Mouse (Mus musculus) ovary, postnatal 36 days (tissue): ENCODE data around the gene Plekha5.

ENCODE experiments used
- DNase-seq: peaks from one replicate; pipeline ENCODE4 v3.0.0; 2022; ENCODE audit warnings: low spot score, mixed read lengths

Plekha5 gene

DNA sequence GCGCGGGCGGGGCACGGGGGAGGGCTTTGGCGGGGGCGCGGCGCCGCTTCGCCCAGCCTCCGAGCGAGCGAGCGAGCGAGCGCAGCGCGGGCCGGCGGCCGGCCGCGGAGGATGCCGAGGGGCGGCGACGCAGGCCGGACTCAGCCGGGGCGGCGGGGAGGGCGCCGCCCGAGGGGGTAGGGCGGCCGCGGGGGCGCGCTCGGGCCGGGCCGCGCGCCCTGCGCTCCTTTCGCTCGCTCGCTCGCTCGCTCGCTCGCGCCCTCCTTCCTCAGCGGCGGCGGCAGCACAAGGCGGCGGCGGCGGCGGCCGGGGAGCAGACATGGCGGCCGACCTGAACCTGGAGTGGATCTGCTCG, at the start of gene Plekha5:
Plekha5 (plus strand) TSS at position 209 of the 355 bp plus-strand sequence.
- peak; percentile 75 for DNase-seq

DNA sequence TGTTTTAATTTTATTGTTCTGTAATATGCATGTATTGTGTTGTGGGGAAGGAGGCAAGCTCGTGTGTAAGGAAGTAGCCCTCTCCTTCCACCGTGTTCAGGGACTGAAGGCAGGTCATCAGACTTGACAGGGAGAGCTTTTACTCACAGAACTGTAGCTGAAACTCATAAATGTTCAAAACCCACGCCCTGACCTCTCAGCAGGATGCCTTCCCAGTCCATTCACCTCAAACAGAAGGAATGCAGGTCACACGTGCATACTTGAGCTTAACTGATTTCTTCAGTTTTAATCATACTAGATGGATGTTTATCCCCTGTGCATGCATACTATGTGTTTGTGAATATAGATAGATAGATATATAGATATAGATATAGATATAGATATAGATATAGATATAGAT, 48.2 kb upstream of the Plekha5 start:
- no peak for DNase-seq

DNA sequence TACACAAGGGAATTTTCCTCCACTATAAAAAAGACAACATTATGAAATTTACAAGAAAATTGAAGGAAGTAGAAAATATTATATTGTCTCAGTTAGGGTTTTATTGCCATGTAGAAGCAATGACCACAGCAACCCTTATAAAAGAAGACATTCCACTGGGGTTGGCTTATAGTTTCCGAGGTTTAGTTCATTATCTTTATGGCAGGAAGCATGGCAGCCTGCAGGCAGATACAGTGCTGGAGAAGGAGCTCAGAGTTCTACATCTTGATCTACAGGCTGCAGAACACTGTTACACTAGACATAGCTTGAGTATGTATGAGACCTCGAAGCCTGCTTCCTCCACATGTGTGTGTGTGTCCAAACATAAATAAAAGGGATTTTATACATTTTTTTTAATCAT, 43.3 kb upstream of the Plekha5 start:
- DNase-seq: no peak

DNA sequence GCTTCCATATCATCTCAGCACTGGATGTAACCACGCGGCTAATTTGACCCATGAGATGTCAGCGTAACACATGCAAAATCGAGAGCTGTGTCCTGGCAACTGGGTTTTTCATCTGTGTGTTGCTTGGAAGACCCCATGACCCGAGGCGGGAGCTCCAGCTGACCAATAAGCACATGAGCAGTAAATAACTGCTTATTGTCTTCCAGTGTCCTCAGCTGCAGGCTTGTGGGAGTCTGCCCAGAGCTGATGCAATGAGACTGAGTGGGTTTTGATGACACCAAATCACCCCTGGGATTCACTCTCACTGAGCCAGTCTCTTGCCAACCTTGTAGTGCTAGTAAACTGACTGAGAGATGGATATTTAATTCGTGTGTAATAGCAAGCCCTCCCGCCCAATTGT, 42.7 kb upstream of the Plekha5 start:
- DNase-seq: no peak

DNA sequence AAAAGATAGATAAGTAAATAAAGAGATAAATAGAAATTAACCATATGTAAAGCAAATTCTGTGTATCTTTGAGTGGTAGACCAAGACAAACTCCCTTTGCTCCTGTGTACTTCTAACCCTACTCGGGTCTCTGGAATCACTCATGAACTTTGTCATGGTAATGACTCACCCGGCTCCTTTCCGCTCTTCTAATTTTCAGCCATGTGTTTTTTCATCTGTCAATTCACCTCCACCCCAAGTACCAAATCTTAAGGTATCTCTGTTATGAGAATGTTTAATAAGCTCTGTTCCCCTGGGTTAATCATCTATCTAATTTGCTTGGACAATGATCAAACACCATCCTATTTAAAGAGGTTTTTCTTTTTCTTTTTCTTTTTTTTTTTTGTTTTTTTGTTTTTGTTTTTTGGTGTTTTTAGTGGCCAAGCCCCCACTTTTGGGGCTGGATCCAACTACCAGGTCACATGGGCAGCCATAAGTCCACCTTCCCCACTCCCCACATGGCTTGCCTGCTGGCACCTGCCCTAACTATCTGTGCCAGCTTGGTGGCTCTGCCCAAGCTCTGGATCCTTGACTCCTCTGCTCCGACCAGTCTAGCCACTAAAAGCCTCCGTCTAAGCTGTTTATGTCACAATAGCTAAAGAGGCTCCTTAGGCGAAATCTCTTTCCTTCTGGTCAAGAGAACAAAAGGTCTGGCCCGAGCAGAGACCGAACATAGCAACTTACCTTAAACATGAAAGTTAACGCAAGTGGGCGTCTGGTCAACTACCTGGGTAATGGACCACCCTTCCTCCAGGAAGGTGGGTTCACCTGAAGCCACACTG, 40.1 kb upstream of the Plekha5 start:
- DNase-seq: no peak

DNA sequence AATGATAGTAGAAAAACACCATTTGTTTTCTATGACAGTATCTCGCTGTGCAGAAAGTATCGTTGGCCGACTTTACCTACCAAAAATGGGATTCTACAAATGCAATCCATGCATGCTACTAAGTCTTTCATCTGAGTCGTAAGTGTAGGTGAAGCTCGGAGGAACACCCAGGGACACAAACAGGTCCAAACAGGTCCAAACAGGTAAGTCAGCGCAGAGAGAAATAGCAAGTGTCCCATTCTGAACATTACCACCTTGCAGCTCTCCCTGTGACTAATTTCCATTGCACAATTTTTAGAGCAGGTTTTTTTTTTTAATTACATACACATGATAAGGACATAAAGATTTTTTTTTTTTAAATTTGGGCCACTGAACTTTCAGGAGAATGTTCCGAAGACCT, 27.2 kb upstream of the Plekha5 start:
- DNase-seq: no peak

DNA sequence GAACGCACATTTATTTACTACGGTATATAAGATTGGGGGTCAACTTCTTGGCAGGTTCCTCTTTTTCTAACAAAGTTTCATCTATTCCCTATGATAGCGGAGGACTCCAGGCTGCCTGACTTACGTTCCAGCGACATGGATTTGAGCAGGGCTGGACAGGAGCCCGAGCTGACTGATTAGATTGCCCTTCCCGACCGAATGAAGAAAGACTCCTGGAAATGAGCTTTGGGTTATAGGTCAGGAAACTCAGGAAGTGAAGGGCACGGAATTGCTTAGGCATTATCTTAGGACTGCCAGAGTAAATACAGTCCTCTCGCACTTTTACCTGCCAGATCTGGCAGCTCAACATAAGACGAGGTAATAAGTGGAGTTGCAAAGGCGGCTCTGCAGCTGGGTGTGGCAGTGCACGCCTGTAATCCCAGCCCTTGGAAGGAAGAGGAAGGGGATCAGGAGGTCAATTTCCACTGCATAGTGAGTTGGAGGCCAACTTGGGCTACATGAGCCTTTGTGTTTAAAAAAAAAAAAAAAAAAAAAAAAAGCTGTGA, 21.0 kb upstream of the Plekha5 start:
- no peak for DNase-seq

DNA sequence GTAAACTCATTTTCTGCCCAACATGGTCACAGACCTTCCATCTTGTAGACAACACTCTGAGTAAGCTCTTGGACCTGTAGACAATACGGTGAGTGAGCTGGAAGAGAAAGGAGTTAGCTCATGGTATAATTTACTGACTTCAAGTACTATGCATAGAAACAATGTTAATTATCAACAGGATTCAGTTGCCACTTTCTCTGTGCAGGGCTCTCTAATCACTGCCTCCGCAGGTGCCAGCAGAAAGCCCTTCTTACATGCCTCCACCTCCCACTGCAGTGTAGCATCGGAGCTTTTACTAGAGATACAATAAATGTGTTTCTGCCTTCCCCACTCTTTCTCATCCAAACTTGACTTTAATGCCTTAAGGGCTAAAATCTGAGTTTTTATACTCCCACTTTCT, 11.9 kb upstream of the Plekha5 start:
- DNase-seq: no peak

DNA sequence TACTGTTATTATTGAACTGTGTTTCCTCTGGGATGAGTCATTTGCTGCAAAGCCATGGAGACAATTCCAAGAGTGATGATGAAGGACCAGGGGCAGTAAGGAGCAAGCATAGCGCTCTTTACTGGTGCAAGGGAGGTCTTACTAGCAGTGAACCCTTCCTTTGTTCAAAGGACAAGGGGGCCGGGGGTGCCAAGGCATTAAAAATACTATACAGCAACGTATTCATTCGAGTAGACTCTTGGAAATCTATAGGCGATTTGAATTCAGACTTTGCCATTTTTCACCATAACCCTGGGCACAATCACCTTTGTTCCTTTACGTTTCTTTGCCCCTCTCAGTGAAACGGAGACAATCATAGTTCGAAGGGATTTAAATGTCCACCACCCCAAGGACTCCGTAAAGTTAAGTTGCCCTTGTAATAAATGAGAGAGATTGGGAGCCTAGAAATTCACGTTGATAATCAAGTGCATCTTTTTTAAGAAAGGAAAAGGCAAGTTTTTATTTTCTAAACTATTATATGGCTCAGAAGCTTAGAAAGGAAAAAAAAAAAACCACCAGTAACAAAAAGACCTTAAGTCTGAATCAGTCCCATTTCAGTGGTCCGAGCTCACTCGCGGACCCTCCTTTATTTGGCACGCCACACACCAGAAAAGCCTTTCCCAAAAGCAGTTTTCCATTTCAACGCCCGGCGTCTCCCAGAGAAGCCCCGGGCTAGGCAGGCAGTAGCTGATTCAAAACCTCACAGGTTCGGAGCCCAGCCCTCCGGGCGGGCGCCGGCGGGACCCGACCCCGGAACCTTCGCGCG, 611 bp upstream of the Plekha5 start:
- DNase-seq: no peak

DNA sequence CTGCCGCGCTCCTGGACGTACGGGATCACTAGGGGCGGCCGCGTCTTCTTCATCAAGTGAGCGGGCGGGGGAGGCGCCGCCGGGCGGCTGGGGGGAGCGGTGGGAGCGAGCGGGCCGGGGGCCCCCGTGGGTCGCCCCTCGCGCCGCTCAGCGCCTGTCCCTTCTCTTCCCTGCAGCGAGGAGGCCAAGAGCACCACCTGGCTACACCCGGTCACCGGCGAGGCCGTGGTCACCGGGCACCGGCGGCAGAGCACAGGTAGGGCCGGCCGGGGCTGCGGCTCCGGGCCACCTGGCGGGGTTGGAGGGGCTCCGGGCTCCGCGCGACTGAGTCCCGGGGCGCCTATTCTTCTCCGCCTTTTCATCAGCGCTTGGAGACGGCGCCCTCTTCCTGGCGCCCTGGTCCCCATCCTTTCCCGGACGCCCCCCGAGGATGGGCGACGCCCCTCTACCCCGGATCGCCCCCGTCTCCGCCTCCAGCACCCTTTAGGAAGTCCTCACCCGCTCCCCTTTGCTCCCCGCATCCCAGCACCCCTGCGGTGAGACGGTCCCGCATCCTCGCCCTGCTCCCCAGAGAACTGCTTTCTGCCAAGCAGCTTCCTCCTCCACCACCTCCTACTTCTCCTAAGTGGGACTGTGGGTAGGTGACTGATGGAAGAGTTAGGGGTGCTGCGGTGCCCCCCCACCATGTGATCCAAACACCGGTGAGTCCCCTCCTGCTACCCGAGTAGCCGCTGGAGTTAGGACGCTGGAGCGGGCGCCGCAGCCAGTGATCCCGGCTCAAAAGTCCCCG, 542 bp downstream of the Plekha5 start:
- peak; percentile 58 for DNase-seq

DNA sequence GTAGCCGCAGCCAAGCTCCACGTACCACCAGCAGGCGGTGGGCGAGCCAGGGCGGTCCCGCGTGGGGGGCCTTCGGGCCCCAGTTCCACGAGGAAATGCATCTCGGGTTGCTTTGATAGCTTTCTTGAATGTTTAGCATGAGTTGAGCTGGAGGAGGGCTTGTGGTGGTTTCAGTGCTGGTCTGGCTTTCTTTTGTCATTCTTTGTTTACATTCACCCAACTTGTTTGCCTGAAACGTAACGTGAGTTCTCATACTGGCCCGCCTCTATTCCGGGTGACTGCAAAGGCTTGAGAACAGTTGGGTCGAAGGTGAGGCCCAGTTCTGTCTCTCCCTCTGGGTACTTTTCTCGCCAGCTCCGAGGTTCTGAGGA, 1.1 kb downstream of the Plekha5 start:
- peak; percentile 49 for DNase-seq

DNA sequence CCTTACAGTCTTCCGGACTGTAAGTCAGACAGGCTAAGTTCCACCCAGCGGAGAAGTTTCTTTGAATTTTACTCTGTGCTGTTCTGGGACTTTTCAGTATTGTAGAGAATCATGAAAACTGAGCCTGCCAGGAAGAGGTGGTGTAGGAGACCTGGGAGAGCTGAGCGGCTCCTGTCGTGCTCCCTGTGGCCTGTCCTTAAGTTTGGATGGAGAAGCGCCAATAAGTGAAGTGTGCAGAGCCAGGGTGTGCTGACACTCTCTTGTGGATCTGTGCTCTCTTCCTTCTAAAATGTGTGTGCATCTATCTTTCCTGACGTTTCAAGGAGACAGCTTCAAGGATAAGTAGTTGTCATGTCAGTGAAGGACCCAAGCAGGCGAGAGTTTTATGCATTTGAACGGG, 5.4 kb downstream of the Plekha5 start:
- DNase-seq: no peak

DNA sequence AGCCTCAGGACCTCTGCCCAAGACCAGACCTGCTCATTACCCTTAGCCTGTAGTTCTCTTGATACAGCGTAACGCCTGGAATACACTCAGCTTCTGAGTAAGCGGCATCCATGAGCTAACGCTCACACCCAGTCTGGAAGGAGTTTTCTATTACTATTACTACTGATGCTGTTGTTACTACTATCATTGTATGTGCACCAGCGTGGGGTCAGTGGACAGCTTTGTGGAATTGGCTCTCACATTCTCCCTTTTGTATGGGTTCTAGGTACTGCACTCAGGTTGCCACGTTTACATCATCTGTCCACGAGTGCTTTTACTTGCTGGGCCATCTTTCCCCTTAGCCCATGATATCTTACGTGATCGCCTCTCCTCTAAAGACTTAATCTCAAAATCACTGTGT, 8.5 kb downstream of the Plekha5 start:
- DNase-seq: no peak

DNA sequence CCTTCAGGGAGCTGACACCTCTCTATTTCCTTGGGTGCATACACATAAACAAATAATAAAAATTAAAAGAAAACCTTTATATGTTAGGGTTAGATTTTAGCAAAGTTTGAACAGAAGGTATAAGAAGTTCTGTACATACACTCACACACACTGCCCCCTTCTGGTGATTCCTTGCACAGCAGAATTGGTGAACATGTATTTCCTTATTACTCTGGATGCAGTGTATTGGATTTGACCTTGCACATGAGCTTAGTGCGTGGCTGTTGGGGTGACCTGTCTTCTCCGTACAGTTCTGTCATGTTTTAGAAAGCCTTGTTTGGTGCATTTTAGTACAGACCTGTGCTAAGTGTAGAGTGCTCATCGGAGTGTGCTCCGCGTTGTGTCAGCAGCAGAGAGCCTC, 19.5 kb downstream of the Plekha5 start:
- peak; percentile 28 for DNase-seq

DNA sequence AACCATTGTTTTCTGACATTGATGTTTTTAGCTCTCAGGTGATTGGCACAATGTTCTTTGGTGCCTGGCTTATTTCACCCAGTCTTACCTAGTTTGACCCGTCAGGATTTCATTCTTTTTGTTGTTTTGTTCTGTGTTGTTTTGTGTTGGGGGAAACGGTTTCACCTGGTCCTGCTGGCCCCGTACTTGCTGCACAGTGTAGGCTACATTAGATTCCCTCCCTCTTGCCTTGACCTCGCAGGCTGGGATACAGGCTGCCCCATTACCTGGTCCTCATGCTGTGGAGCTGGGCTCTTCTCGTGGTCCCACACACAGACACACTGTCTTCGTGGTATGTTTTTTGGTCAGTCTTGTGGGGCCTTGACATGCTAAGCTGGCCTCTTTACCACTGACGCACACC, 20.3 kb downstream of the Plekha5 start:
- no peak for DNase-seq

DNA sequence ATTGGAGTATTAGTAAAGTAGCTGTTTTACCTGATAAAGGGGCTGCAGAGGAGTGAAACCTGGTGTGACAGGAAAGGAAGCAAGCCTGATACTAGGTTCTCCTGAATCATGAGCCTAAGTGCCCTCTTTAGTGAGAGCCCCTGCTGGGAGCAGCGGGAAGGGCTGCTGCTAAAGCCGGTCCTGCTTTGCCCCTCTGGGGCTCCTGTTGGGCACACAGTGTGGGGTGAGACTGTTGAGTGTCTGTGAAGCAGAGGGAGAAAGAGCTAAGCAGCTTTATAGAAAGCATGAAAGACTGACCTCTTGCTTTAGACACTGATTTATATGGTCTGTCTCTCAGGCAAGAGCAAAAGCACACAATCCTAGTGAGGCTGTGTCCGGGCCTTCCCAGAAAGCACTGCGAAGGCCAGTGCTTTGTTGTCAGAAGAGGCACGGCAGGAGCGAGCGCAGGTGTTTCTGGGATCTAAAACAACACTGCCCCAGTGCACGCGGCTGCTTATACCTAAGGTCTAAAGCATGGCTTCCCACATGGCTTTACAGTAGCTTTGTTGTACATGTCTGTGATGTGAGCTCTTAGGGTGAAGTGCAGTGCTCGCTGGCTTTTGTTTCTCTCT, 21.1 kb downstream of the Plekha5 start:
- no peak for DNase-seq

DNA sequence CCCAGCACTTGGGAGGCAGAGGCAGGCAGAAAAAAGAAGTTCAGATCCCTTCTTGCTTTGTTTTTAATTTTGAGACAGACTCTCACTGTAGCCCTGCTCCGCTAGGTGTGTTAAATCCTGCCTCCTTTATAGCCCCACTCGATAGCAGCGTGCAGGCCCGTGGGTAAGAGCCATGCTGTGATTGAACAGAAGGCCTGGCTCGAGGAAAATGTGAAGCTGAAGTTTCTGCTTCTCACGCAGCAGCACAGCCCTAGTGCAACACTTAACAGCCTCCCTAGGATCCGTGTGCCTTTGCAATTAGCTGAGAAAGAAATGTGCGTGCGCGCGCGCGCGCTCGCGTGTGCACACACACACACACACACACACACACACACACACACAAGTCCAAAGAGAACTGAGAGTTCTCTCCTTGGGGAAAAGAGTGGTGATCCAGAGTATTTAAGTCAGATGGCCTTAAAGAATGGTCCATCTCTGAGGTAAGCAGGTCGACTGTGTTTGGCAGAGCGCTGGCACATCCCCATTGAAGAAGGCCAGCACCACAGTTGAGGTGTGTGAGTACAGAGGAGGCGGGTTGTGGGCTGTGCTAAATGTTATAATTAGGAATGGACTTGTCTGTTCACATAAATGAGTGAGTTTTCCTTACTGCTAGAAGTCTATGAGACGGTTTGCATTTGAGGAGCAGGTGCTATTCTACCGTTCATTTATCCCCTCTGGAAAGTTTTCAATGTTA, 24.3 kb downstream of the Plekha5 start:
- no peak for DNase-seq

DNA sequence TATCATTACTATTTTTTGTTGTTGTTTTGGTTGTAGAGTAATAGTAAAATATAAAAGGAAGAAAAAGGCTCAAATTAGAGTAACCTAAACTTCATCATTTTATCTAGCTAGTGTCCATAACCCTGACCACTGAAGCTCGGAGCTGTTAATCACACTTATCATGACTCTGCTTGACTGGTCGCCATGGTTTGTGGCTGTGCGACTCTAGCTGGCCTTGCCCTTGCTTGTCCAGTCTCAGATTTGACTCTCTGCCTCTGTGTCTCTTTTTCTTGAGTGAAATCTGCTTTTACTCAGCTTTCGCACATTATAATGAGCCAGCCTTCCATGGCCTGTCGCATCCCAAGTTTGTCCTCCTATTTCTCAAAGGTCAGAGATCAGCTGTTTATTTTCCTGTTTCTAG, 26.8 kb downstream of the Plekha5 start:
- DNase-seq: no peak

DNA sequence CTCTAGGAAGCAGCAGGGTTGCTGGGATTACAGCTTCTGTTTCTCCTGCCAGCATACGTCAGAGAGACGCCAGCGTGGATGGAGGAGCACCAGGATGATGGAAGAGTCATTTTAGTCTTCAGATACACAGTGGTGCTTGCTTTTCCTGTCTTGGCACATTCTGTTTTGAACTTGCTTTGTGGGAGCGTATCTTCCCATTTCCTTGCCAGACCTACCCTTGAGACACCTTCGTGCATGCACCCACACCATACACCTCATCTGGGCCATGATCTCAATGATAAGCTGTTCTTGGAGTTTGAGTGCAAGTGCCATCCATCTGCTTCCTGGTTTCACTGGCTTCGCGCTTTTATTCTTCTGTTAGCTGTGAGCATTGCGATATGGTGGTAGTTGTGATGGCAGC, 28.9 kb downstream of the Plekha5 start:
- DNase-seq: no peak

DNA sequence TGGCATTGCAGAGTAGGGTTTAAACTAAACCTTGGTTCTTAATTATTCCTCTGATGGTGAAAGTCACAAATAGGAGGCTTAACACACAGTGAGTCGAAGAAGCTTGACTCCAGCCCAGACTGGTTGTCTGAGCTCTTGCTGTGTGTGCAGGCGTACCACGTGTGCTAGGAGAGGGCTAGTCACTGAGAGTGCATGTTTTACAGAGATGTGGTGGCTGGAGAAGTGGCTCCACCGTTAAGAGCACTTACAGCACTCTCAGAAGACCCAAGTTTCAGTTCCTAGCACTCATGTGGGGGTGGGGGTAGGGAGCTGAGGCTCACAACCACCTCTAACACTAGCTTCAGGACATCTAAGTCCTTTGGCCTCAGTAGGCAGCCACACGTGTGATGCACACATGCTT, 29.6 kb downstream of the Plekha5 start:
- no peak for DNase-seq

DNA sequence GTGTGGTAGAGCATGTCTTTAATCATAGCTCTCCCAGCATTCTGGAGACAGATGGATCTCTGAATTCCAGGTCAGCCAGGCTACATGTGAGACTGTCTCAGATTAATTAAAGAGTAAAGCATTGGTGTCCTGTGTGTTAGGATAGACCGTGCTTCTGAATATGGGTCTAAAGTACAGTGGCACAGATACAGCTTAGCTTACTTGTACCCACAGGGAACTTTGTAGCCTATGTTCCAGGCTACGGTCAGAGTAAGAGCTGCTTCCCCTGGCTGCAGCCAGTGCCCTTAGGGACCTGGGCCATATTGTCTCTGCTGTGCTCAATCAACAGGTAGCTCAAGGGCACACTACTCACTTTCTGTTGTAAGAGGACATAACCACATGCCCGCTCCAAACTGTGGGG, 30.5 kb downstream of the Plekha5 start:
- no peak for DNase-seq
